Mouse (Mus musculus) embryonic facial prominence, embryonic 11.5 days (tissue): ENCODE data around the gene Pla2g2e. TPM values are rescaled to one million over a fixed set of nuclear protein-coding genes. Genes with fewer than 3 reads are reported as not detected.
"Not testable (repeated sequence)": the region's sequence is repeated elsewhere in the genome, so short reads cannot be mapped to it uniquely, and the experiment has no call there.

Experiments
- ATAC-seq: fragments of 200-750 bp; cut with Nextera tagmentation; replicated peaks from 2 replicates; pipeline ENCODE4 v1.8.0; 2017; ENCODE audit warnings: low read depth; ENCODE audit not compliant: insufficient number of reproducible peaks, low FRiP score, low TSS enrichment
- DNase-seq: peaks from one replicate; pipeline ENCODE4 v3.0.0-alpha.2; 2015; ENCODE audit warnings: low spot score
- H3K27ac ChIP-seq: fragments of 300-500 bp; sonication (generic); replicated peaks from 2 replicates; pipeline ENCODE4 v1.5.1; 2014; ENCODE audit warnings: mild to moderate bottlenecking, low read depth, low read length, control low read depth
- H3K27me3 ChIP-seq: fragments of 300-500 bp; sonication (generic); 2 replicates; pipeline ENCODE4 v1.6.1; 2014; ENCODE audit warnings: mild to moderate bottlenecking, low read length, moderate library complexity, mixed read lengths; ENCODE audit not compliant: control insufficient read depth, insufficient read depth
- H3K36me3 ChIP-seq: fragments of 300-500 bp; sonication (generic); replicated peaks from 2 replicates; pipeline ENCODE4 v1.6.1; 2014; ENCODE audit warnings: low read depth, mild to moderate bottlenecking, low read length, moderate library complexity, mixed read lengths; ENCODE audit not compliant: control insufficient read depth, insufficient read depth
- H3K4me1 ChIP-seq: fragments of 300-500 bp; sonication (generic); 2 replicates; pipeline ENCODE4 v1.6.1; 2014; ENCODE audit warnings: low read length, mixed read lengths; ENCODE audit not compliant: control insufficient read depth, insufficient read depth
- H3K4me2 ChIP-seq: fragments of 300-500 bp; sonication (generic); 2 replicates; pipeline ENCODE4 v1.6.1; 2014; ENCODE audit warnings: low read depth, mild to moderate bottlenecking, control low read depth, low read length, moderate library complexity
- H3K4me3 ChIP-seq: fragments of 300-500 bp; sonication (generic); 2 replicates; pipeline ENCODE4 v1.5.1; 2014; ENCODE audit warnings: low read depth, low read length, control low read depth
- H3K9ac ChIP-seq: fragments of 300-500 bp; sonication (generic); replicated peaks from 2 replicates; pipeline ENCODE4 v1.6.1; 2014; ENCODE audit warnings: mild to moderate bottlenecking, control low read depth, low read length
- H3K9me3 ChIP-seq: fragments of 300-500 bp; sonication (generic); replicated peaks from 2 replicates; pipeline ENCODE4 v1.6.1; 2016; ENCODE audit warnings: mild to moderate bottlenecking, low read length, inconsistent platforms, mixed read lengths; ENCODE audit not compliant: control insufficient read depth
- WGBS: fragments of 180-500 bp; shearing (Covaris S2); extraction: QIAGEN DNeasy Blood & Tissue Kit; methylation state at CpG from one replicate; pipeline ENCODE4 v1.1.7; 2014; 5-methylcytosine and 5-hydroxymethylcytosine counted together
- polyA plus RNA-seq: library from polyadenylated mRNA; unstranded; fragments of >200 nt; fragmentation: Nextera tagmentation; extraction: Ambion mirVana; gene quantifications from 2 replicates; pipeline ENCODE4 v1.2.1, GENCODE M21; 2014

The Pla2g2e gene
- polyA plus RNA-seq, 1 experiment from 2014 or later = not detected

DNA sequence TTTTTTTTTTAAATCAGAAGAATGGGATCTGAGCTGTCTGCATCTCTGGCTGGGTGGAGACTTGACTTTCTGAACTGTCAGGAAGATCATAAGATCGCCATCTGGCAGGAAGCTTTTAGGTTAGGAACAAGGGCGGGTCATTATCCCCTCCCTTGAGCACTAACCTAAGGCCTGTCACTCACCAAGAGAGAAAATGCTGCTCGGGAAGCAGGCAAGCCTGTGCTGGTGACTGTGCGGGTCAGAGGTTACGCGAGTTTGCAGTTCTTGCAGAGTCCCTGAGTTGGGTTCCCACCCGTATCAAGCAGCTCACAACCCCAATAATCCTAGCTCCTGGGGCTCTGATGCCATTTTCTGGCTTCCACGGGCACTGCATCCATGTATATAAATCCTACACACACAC, 9.1 kb upstream of the Pla2g2e start:
- Histone ChIP-seq H3K9me3 (no peaks in the 10 kb centered on the region), H3K4me1 (no peaks in the 10 kb centered on the region), H3K27me3 (no peaks in the 10 kb centered on the region), H3K4me2 (no peak overlapping the region), H3K9ac (no peak overlapping the region), H3K36me3 (no peaks in the 10 kb centered on the region), H3K27ac (no peak overlapping the region), H3K4me3 (no peak overlapping the region)
- ATAC-seq (no peak), DNase-seq (peak; percentile 16)
- WGBS = 38% methylated on average over 8 of the region's 8 CpGs

DNA sequence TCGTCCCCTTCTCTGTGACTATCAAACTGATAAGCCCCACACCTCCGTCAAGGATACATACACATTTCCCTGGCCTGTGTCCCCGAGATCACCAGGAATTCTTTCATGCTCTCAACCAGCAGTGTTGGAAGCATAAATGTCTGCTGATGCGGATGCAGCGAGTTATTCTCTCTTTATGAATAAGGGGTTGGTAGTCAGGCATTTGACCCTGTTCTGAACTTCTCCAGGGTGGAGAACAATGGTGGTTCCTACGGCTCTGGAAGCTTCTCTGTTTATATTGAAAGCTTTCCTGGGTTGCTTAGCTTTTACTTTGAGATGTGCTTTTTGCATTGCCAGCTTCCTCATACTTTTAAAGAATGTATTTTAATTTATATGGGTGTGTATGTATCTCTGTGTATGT, 3.9 kb upstream of the Pla2g2e start, which contains the start of gene Gm13030:
Gene Gm13030, minus strand, starts transcription at position 101 of the 400 bp plus-strand sequence.
- Histone ChIP-seq H3K4me2 (no peak within 1 kb of the TSS), H3K4me3 (no peak within 1 kb of the TSS), H3K27ac (no peak within 1 kb of the TSS), H3K9me3 (no peaks in the 10 kb centered on the region), H3K9ac (no peak within 1 kb of the TSS), H3K27me3 (no peaks in the 10 kb centered on the region), H3K4me1 (no peaks in the 10 kb centered on the region), H3K36me3 (no peaks in the 10 kb centered on the region)
- WGBS = 89% methylated on average over 6 of the region's 6 CpGs
- DNase-seq (no peak), ATAC-seq (no peak)

GRCm38 (mm10) chr4:138875275-138875674, 2.5 kb upstream of the Pla2g2e start:
- not testable (repeated sequence) for H3K4me3 ChIP-seq, ATAC-seq, H3K36me3 ChIP-seq, H3K27ac ChIP-seq, H3K4me1 ChIP-seq, H3K9ac ChIP-seq, H3K27me3 ChIP-seq, H3K4me2 ChIP-seq, H3K9me3 ChIP-seq
- WGBS = 86% methylated on average over 2 of the region's 2 CpGs
- DNase-seq = peak; percentile 34

GRCm38 (mm10) chr4:138875986-138876385, 1.8 kb upstream of the Pla2g2e start:
- Histone ChIP-seq H3K4me1 (no peaks in the 10 kb centered on the region), H3K9me3 (no peaks in the 10 kb centered on the region), H3K4me2 (no peak overlapping the region), H3K4me3 (no peak overlapping the region), H3K27ac (no peak overlapping the region), H3K9ac (no peak overlapping the region), H3K27me3 (no peaks in the 10 kb centered on the region), H3K36me3 (no peaks in the 10 kb centered on the region)
- ATAC-seq (no peak), DNase-seq (no peak)
- WGBS = 92% methylated on average over 2 of the region's 2 CpGs

GRCm38 (mm10) chr4:138878783-138879182, 1.0 kb downstream of the Pla2g2e start:
- DNase-seq = no peak
- H3K9me3 ChIP-seq = no peaks in the 10 kb centered on the region
- no peak overlapping the region for H3K27ac ChIP-seq
- no peak overlapping the region for H3K9ac ChIP-seq
- 64% methylated on average over 8 of the region's 8 CpGs for WGBS
- H3K4me3 ChIP-seq = no peak overlapping the region
- H3K4me2 ChIP-seq = no peak overlapping the region
- H3K36me3 ChIP-seq = no peaks in the 10 kb centered on the region
- no peaks in the 10 kb centered on the region for H3K4me1 ChIP-seq
- H3K27me3 ChIP-seq = no peaks in the 10 kb centered on the region
- ATAC-seq = no peak

DNA sequence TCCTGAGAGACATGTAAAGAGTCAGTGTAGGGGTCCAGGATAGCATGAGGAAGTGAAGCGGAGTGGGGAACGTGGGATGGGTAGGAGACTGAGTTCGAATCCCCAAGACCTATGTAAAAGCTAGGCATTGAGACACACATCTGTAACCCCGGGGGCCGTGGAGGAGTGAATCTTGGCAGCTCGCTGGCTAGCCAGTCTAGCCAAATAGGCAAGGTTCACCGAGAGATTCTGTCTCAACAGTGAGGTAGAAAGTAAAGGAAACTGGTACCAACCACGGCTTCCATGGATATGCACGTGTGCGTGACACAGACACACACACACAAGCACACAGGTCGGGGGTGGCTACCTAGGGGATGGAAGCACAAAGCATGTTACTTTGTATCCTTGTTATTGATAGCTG, 2.1 kb downstream of the Pla2g2e start:
- no peaks in the 10 kb centered on the region for H3K4me1 ChIP-seq
- H3K27me3 ChIP-seq = no peaks in the 10 kb centered on the region
- H3K27ac ChIP-seq = no peak overlapping the region

GRCm38 (mm10) chr4:138880811-138881584, 3.3 kb downstream of the Pla2g2e start:
- H3K27ac ChIP-seq = no peak overlapping the region
- H3K27me3 ChIP-seq = no peaks in the 10 kb centered on the region
- H3K4me2 ChIP-seq = no peak overlapping the region
- H3K4me3 ChIP-seq = no peak overlapping the region
- ATAC-seq = no peak
- H3K36me3 ChIP-seq = no peaks in the 10 kb centered on the region
- WGBS = 87% methylated on average over 7 of the region's 7 CpGs
- H3K4me1 ChIP-seq = no peaks in the 10 kb centered on the region
- H3K9ac ChIP-seq = no peak overlapping the region
- H3K9me3 ChIP-seq = no peaks in the 10 kb centered on the region
- DNase-seq = no peak

More for the DNA sequence above, 2.1 kb downstream of the Pla2g2e start:
- H3K4me3 ChIP-seq = no peak overlapping the region
- H3K36me3 ChIP-seq = no peaks in the 10 kb centered on the region
- 84% methylated on average over 11 of the region's 11 CpGs for WGBS
- DNase-seq (no peak), ATAC-seq (no peak)
- H3K4me2 ChIP-seq = no peak overlapping the region
- no peak overlapping the region for H3K9ac ChIP-seq
- H3K9me3 ChIP-seq = no peaks in the 10 kb centered on the region

DNA sequence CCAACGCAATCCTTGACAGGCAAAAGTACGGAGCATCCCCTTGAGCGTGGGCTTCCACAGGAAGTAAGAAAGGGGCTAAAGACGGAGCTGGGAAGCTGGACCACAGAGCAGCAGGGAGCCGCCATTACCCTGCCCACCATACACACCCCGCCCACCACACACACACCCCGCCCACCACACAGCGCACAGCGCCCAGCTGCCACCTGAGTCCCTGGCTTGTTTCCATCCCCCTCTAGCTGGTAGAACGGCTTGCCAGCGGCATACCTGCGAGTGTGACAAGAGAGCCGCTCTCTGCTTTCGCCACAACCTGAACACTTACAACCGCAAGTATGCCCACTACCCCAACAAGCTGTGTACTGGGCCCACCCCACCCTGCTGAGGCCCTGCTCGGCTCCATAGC, 4.4 kb downstream of the Pla2g2e start:
- 0 out of 2 replicates have a peak, but pooled peaks have one; percentile 64 for ATAC-seq
- H3K27ac ChIP-seq = no peak overlapping the region

More for the DNA sequence above, 4.4 kb downstream of the Pla2g2e start:
- Histone ChIP-seq H3K36me3 (no peaks in the 10 kb centered on the region), H3K4me2 (peak overlapping the region; percentile 21), H3K9ac (no peak overlapping the region), H3K27me3 (no peaks in the 10 kb centered on the region), H3K4me3 (no peak overlapping the region), H3K9me3 (no peaks in the 10 kb centered on the region), H3K4me1 (no peaks in the 10 kb centered on the region)
- DNase-seq = peak; percentile 43
- 9% methylated on average over 16 of the region's 16 CpGs for WGBS
